Mouse (Mus musculus) CH12.LX (cell line): ENCODE measurements around the gene Lysmd1.

Source experiments
- BHLHE40 ChIP-seq: IDR thresholded peaks from 2 replicates; pipeline ENCODE4 v1.6.1; 2011; ENCODE audit warnings: mild to moderate bottlenecking, low read depth, low read length, improper control_type of control experiment
- CTCF ChIP-seq, 2 experiments: IDR thresholded peaks in 1 of 2; conservative IDR thresholded peaks in 1 of 2; 2 replicates each; pipeline ENCODE4 v1.5.1; 2011 to 2012; ENCODE audit warnings: low read depth in 2 of 2, low read length in 2 of 2, improper control_type of control experiment in 1 of 2, inconsistent platforms in 1 of 2, mild to moderate bottlenecking in 1 of 2, moderate library complexity in 1 of 2
- E2F4 ChIP-seq: IDR thresholded peaks from 2 replicates; pipeline ENCODE4 v1.6.1; 2011; ENCODE audit warnings: low read depth, low read length, improper control_type of control experiment; ENCODE audit not compliant: insufficient replicate concordance
- ELF1 ChIP-seq: IDR thresholded peaks from 2 replicates; pipeline ENCODE4 v1.6.1; 2014; ENCODE audit warnings: low read depth, mild to moderate bottlenecking, inconsistent platforms, low read length, improper control_type of control experiment
- EP300 ChIP-seq: IDR thresholded peaks from 2 replicates; pipeline ENCODE4 v1.6.1; 2011; ENCODE audit warnings: low read length, improper control_type of control experiment
- NRF1 ChIP-seq: IDR thresholded peaks from 2 replicates; pipeline ENCODE4 v1.6.1; 2014; ENCODE audit warnings: low read depth, mild to moderate bottlenecking, inconsistent platforms, low read length, improper control_type of control experiment, moderate library complexity
- POLR2A ChIP-seq: IDR thresholded peaks from 2 replicates; pipeline ENCODE4 v1.6.1; 2011; ENCODE audit warnings: low read depth, mild to moderate bottlenecking, improper control_type of control experiment, low read length
- SMC3 ChIP-seq: IDR thresholded peaks from 2 replicates; pipeline ENCODE4 v1.6.1; 2011; ENCODE audit warnings: low read depth, low read length, improper control_type of control experiment
- USF2 ChIP-seq: conservative IDR thresholded peaks from 2 replicates; pipeline ENCODE4 v1.6.1; 2011; ENCODE audit warnings: low read depth, low read length, improper control_type of control experiment
- ZKSCAN1 ChIP-seq: IDR thresholded peaks from 2 replicates; pipeline ENCODE4 v1.6.1; 2012; ENCODE audit warnings: low read depth, inconsistent platforms, low read length, improper control_type of control experiment, borderline replicate concordance

- TF ChIP-seq NRF1, result no peak
- TF ChIP-seq USF2, result no peak
- TF ChIP-seq EP300, result no peak
- TF ChIP-seq SMC3, result no peak
- TF ChIP-seq ELF1, result no peak
- TF ChIP-seq BHLHE40, result no peak
- TF ChIP-seq CTCF (conservative IDR thresholded peaks at IDR 0.05 in 1 of 2, IDR thresholded peaks at IDR 0.05 in 1 of 2; ENCODE audit: low read depth in 2 of 2, low read length in 2 of 2), result no peak
- TF ChIP-seq E2F4, result no peak
- no peak for TF ChIP-seq ZKSCAN1
- no peak for TF ChIP-seq POLR2A
These were observed 5.8 kb downstream of the Lysmd1 start for GRCm38 (mm10) chr3:95139586-95140288.
